Mouse (Mus musculus) heart, embryonic 13.5 days (tissue): ENCODE data around the gene Lnx2. TPM values are rescaled to one million over a fixed set of nuclear protein-coding genes. Genes with fewer than 3 reads are reported as not detected.
A peak's percentile ranks its signal among the peaks of the same experiment; 100 is the strongest.

ENCODE experiments used
- ATAC-seq: fragments of 200-750 bp; cut with Nextera tagmentation; 2 replicates; pipeline ENCODE4 v1.8.0; 2017; ENCODE audit warnings: moderate TSS enrichment; ENCODE audit not compliant: insufficient number of reproducible peaks, low FRiP score, low TSS enrichment; ENCODE audit errors: extremely low read depth
- H3K27ac ChIP-seq: fragments of 300-500 bp; sonication (generic); replicated peaks from 2 replicates; pipeline ENCODE4 v1.5.1; 2015; ENCODE audit warnings: moderate library complexity, mild to moderate bottlenecking, inconsistent platforms
- H3K27me3 ChIP-seq: fragments of 300-500 bp; sonication (generic); replicated peaks from 2 replicates; pipeline ENCODE4 v1.6.1; 2015; ENCODE audit warnings: mild to moderate bottlenecking, inconsistent platforms
- H3K36me3 ChIP-seq: fragments of 300-500 bp; sonication (generic); 2 replicates; pipeline ENCODE4 v1.6.1; 2015; ENCODE audit warnings: mild to moderate bottlenecking, inconsistent platforms
- H3K4me1 ChIP-seq: fragments of 300-500 bp; sonication (generic); 2 replicates; pipeline ENCODE4 v1.6.1; 2015; ENCODE audit warnings: inconsistent platforms
- H3K4me2 ChIP-seq: fragments of 300-500 bp; sonication (generic); 2 replicates; pipeline ENCODE4 v1.6.1; 2015; ENCODE audit warnings: inconsistent platforms, mild to moderate bottlenecking, moderate library complexity
- H3K4me3 ChIP-seq: fragments of 300-500 bp; sonication (generic); 2 replicates; pipeline ENCODE4 v1.5.1; 2015; ENCODE audit warnings: moderate library complexity, mild to moderate bottlenecking, inconsistent platforms
- H3K9ac ChIP-seq: fragments of 300-500 bp; sonication (generic); 2 replicates; pipeline ENCODE4 v1.6.1; 2015; ENCODE audit warnings: inconsistent platforms, mild to moderate bottlenecking, moderate library complexity
- H3K9me3 ChIP-seq: fragments of 300-500 bp; sonication (generic); 2 replicates; pipeline ENCODE4 v1.6.1; 2016; ENCODE audit warnings: inconsistent platforms
- WGBS: fragments of 180-500 bp; shearing (Covaris S2); methylation state at CpG from one replicate; pipeline ENCODE4 v1.1.7; 2015; ENCODE audit warnings: mixed read lengths; 5-methylcytosine and 5-hydroxymethylcytosine counted together
- polyA plus RNA-seq: library from polyadenylated mRNA; unstranded; fragments of >200 nt; fragmentation: Nextera tagmentation; extraction: Ambion mirVana; gene quantifications from 2 replicates; pipeline ENCODE4 v1.2.1, GENCODE M21; 2015

The Lnx2 gene
- 10.3 and 10.8 TPM in 2 replicates for polyA plus RNA-seq

DNA sequence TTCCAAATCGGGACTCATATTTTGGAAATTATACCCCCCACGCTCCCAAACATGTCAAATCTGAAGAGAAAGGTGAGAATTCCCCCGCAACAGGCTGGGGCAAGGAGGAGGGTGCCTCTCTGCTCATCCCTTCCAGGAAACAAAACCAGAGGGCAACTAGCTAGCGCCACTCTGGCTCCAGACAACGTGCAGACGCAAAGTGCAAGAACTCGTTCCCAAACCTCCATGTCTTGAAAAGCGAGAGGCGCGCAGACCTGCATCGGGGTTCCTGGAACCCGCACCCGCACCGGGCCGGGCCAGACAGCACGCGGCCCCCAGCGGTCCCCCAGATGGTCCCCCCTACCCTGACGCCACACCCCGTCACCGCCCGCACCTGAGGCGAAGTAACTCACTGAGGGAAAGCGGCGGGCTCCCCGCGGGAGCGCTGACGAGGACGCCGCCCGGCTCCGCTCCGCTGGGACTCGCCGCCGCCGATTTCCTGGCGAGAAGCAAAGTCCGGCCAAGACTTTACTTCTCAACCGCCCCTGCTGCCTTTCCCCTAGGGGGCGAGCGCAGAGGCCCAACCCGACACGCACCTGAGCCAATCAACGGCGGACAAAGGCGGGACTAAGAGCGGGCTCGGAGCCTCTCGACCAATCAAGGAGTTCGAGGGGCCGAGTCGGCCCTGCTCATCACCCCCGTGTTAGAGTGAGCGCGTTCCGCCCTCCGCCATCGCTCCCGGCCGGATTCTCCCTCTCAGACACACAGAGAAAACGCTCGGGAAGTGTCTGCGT lies at the start of gene Lnx2:
Gene Lnx2 (minus strand): TSS at position 561 of the 773 bp plus-strand sequence.
- peaks cover 15% of the 10 kb centered on the region for H3K36me3 ChIP-seq
- peaks cover 52% of the 10 kb centered on the region for H3K4me1 ChIP-seq
- no peaks in the 10 kb centered on the region for H3K9me3 ChIP-seq
- H3K4me3 ChIP-seq, result peak within 1 kb of the TSS; percentile 77
- peak within 1 kb of the TSS; percentile 92 for H3K9ac ChIP-seq
- peak; percentile 93 for ATAC-seq
- H3K27ac ChIP-seq, result peak within 1 kb of the TSS; percentile 97
- peak within 1 kb of the TSS; percentile 97 for H3K4me2 ChIP-seq
- no peaks in the 10 kb centered on the region for H3K27me3 ChIP-seq
- WGBS, result under 1% methylated on average over 65 of the region's 65 CpGs

DNA sequence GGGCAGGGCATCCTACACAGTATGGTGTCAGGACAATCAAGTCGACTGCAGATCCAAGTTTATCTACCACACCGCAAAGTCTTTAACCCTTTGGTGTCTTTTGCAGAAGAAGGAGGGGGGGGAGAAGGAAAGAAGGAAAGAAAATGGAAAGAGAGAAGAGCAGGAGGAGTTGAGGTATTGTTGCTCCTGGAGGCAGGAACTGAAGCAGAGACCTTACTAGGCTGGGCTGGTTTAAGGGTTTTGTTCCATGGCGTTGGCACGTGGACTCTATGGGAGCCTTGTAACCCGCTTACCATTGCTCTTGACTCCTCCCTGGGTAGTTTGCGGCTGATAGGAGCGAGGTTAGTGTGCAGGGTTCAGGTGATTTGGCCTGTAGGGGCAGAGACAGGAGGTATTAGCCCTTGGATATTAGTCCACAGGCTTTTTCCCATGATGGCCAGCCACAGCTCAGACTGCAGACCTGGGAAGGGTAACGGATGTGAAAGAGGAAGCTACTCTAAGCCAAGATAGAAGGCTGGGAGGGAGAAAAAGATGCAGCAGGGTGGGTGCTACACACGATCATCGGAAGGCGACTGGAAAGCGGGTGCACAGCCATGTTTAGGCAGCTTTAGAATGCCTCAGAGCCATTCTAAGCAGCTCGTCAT lies 49.3 kb upstream of the Lnx2 start:
- no peak for ATAC-seq
- no peak overlapping the region for H3K9ac ChIP-seq
- no peak overlapping the region for H3K4me2 ChIP-seq
- H3K36me3 ChIP-seq, result no peaks in the 10 kb centered on the region
- H3K4me3 ChIP-seq, result no peak overlapping the region
- H3K4me1 ChIP-seq, result no peaks in the 10 kb centered on the region
- no peaks in the 10 kb centered on the region for H3K27me3 ChIP-seq
- no peak overlapping the region for H3K27ac ChIP-seq
- peaks cover 7% of the 10 kb centered on the region for H3K9me3 ChIP-seq
- 77% methylated on average over 13 of the region's 13 CpGs for WGBS

DNA sequence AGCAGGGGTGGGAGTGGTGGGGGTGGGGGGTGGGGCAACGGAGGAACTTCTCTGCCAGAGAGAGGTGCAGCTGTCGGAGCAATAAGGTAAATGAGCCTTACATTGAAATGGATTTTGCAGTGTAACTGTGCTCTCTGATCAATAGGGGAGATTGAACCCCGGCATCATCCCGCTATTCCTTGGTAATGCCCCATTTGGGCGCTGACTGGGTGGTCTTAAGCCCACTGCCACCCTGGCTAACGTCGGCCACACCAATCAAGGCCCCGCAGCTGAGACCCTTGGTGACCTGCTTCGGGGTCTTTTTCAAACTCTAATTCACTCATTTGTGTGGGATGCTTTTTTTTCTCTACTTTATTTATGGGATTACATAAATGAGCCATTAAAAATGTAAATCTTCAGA lies 48.4 kb upstream of the Lnx2 start:
- Histone ChIP-seq H3K4me2 (no peak overlapping the region), H3K4me3 (no peak overlapping the region), H3K9ac (no peak overlapping the region), H3K27ac (no peak overlapping the region), H3K36me3 (no peaks in the 10 kb centered on the region), H3K9me3 (peaks cover 7% of the 10 kb centered on the region), H3K4me1 (no peaks in the 10 kb centered on the region), H3K27me3 (no peaks in the 10 kb centered on the region)
- 65% methylated on average over 9 of the region's 9 CpGs for WGBS
- no peak for ATAC-seq

DNA sequence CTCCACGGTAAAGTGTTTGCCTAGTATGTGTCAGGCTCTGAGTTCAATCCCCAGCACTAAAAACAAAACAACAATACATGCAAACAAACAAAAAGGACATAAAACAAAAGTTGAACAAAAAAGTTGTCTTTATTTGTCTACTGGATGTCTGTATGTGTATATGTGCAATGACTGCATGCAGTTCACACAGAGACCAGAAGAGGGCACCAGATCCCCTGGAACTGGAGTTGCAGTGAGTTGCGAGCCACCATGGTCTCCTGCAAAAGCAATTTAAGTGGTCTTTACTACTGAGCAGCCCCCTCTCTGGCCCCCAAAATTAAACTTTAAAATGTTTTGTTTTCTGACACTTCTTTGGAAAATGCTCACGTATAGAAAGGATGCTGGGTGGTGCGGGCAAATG lies 44.8 kb upstream of the Lnx2 start:
- Histone ChIP-seq H3K36me3 (no peaks in the 10 kb centered on the region), H3K4me2 (no peak overlapping the region), H3K9ac (no peak overlapping the region), H3K27me3 (no peaks in the 10 kb centered on the region), H3K4me3 (no peak overlapping the region), H3K9me3 (peaks cover 11% of the 10 kb centered on the region), H3K4me1 (no peaks in the 10 kb centered on the region), H3K27ac (no peak overlapping the region)
- no peak for ATAC-seq
- 90% methylated on average over 4 of the region's 4 CpGs for WGBS

DNA sequence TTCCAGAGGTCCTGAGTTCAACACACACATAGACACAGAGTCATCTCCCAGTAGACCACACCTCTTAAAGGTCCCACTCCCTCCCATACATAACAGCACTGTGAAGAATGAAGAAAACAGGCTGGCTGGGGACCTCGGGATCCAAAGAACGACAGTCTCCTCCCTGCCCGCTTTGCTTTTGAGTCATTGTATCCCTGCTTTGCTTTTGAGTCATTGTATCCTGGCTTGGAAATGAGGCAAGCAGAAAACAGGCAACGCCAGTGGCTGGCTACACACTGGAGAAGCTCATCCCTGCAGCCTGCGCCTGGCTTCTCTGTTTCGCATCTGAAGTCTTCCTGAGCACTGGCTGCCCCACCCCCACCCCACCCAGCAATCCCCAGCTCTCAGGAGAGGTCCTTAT lies 40.6 kb upstream of the Lnx2 start:
- Histone ChIP-seq H3K4me2 (no peak overlapping the region), H3K9me3 (peaks cover 17% of the 10 kb centered on the region), H3K27ac (no peak overlapping the region), H3K9ac (no peak overlapping the region), H3K4me3 (no peak overlapping the region), H3K36me3 (peaks cover 15% of the 10 kb centered on the region), H3K27me3 (no peaks in the 10 kb centered on the region), H3K4me1 (no peaks in the 10 kb centered on the region)
- ATAC-seq, result no peak
- WGBS, result 34% methylated on average over 6 of the region's 6 CpGs

DNA sequence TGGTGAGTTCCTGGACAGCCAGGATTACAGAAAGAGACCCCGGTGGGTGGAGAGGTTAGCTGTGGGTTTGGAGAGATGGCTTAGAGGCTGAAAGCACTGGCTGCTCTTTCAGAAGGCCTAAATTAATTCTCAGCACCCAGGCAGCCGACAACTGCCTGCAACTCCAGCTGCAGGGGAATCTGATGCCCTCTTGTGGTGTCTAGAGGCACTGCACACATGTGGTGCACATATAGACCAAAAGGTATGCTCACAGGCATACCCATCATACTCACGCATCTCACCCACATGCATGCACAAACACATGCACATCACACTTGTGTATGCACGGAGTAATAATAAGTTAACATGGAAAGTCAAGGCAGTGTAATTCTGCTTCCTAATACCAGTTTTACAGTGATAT lies 39.2 kb upstream of the Lnx2 start:
- no peak overlapping the region for H3K9ac ChIP-seq
- H3K27me3 ChIP-seq, result no peaks in the 10 kb centered on the region
- no peak overlapping the region for H3K27ac ChIP-seq
- no peak for ATAC-seq
- no peak overlapping the region for H3K4me3 ChIP-seq
- H3K36me3 ChIP-seq, result peaks cover 25% of the 10 kb centered on the region
- H3K4me1 ChIP-seq, result no peaks in the 10 kb centered on the region
- WGBS, result 93% methylated on average over 4 of the region's 4 CpGs
- no peak overlapping the region for H3K4me2 ChIP-seq
- H3K9me3 ChIP-seq, result peaks cover 17% of the 10 kb centered on the region; the same call in 1 of the 2 replicates

DNA sequence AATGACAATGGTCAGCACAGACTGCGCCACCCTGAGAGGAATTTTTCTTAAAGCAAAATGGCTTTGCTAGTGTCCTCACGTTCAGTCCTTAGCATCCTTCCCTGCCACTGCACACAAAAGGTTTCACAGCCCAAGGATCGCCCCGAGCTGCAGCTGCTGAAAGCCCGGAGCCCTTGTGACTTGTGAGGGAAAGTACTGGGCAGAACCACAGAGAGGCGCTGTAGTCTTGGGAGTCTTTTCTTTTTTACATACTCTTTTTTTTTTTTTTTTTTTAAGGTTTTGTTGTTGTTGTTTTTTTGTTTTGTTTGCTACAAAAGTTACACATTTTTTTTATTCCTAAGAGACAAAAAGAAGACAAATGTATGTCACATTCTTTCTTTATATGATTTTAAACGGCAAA lies 38.4 kb upstream of the Lnx2 start:
- Histone ChIP-seq H3K9me3 (peaks cover 17% of the 10 kb centered on the region; the same call in 1 of the 2 replicates), H3K9ac (no peak overlapping the region), H3K4me3 (no peak overlapping the region), H3K27me3 (no peaks in the 10 kb centered on the region), H3K27ac (no peak overlapping the region), H3K4me2 (no peak overlapping the region), H3K36me3 (peaks cover 33% of the 10 kb centered on the region), H3K4me1 (no peaks in the 10 kb centered on the region)
- no peak for ATAC-seq
- 79% methylated on average over 7 of the region's 7 CpGs for WGBS

DNA sequence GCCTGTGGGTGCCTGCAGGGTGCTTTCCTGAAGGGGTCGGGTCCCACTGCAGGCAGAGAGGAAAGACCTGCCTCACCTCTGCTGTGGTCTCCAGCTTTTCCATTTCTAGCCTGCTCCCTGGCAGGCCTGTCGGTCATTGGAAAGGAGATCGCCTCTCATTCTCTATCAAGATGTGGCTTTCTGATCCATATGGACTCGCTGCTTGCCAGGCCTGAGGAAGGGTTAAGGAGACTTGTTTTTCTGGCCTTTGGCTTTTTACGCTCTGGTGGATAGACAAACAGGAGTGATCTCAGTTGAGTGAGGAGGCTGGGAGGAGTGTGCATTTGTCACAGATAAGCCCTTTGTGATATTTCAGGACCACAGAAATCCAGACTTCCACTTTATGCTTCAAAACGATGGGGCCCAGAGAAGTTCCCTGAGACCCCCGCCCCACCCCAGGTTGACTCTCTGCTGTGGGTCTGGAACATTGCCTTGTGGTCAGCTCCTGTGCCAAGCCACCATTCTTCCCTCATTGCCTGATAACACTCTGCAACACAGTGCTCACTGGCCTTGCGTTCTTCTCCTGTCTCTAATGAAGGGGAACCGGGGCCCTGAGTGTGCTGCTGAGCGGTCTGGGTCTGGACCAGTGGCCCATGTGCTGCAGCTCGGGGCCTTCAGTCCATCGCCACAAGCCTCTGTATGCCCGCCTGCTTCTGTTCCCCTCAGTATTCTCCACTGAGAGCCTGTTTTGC lies 32.6 kb upstream of the Lnx2 start:
- Histone ChIP-seq H3K9me3 (0 out of 2 replicates have a peak, but pooled peaks cover 6% of the 10 kb centered on the region), H3K9ac (no peak overlapping the region), H3K4me1 (no peaks in the 10 kb centered on the region), H3K27me3 (no peaks in the 10 kb centered on the region), H3K36me3 (peaks cover 88% of the 10 kb centered on the region), H3K27ac (no peak overlapping the region), H3K4me3 (no peak overlapping the region), H3K4me2 (no peak overlapping the region)
- WGBS, result 82% methylated on average over 13 of the region's 13 CpGs
- no peak for ATAC-seq

DNA sequence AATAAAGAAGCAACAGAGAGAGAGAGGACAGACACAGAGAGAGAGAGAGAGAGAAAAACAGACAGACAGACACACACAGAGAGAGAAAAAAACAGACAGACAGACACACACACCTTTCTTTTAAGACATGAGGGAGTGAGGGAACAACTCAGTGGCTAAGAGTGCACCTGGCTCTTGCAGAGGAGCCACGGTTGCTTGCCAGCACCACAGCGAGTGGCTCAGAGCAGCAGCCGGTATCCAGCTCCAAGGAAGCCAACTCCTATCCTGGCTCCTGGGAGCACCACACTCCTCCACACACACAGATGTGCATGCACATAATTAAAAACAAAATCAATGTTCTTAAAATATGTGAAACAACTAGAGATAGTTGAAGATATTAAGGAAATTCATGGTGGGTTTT lies 30.9 kb upstream of the Lnx2 start:
- H3K27me3 ChIP-seq, result no peaks in the 10 kb centered on the region
- H3K27ac ChIP-seq, result no peak overlapping the region
- no peak overlapping the region for H3K4me2 ChIP-seq
- H3K9ac ChIP-seq, result no peak overlapping the region
- 92% methylated on average over 3 of the region's 3 CpGs for WGBS
- H3K4me3 ChIP-seq, result no peak overlapping the region
- no peaks in the 10 kb centered on the region for H3K4me1 ChIP-seq
- ATAC-seq, result no peak
- H3K36me3 ChIP-seq, result peaks cover 91% of the 10 kb centered on the region
- H3K9me3 ChIP-seq, result 0 out of 2 replicates have a peak, but pooled peaks cover 6% of the 10 kb centered on the region

DNA sequence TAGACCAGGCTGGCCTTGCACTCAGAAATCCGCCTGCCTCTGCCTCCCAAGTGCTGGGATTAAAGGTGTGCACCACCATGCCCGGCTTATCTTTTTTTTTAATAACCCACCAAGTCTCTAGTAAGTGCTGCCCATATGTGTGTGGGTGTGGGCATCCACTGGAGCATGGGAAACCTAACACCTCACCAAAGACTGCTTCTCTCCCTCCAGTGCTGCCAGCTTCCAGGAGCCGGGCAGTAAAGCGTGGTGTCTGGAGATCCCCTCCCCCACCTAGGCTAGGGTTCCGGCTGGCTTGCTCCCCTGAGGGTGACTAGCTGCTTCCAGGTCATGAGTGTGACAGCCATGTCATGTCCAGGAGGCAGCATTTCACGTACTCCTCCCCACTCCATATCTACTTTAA lies 25.9 kb upstream of the Lnx2 start:
- Histone ChIP-seq H3K9ac (no peak overlapping the region), H3K4me1 (no peaks in the 10 kb centered on the region), H3K36me3 (peaks cover 75% of the 10 kb centered on the region), H3K27me3 (no peaks in the 10 kb centered on the region), H3K27ac (no peak overlapping the region), H3K4me3 (no peak overlapping the region), H3K4me2 (no peak overlapping the region), H3K9me3 (no peaks in the 10 kb centered on the region)
- WGBS, result 85% methylated on average over 6 of the region's 6 CpGs
- ATAC-seq, result no peak

DNA sequence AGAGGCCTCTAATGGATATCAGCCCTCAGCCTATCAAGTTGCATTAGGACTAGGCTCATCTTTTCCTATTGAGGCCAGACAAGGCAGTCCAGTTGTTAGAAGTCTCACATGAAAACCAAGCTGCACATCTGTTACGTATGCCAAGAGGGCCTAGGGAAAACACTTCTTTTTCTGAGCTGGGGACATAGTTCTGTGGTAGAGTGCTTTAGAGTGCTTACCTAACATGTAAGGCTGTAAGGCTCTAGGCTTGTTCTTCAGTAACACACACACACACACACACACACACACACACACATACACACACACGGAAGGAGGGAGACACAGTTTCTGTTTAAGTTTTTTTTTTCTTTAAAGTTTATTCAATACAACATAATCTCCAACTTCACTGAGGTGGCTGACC lies 23.8 kb upstream of the Lnx2 start:
- Histone ChIP-seq H3K27ac (no peak overlapping the region), H3K36me3 (peaks cover 65% of the 10 kb centered on the region), H3K9ac (no peak overlapping the region), H3K9me3 (no peaks in the 10 kb centered on the region), H3K4me2 (no peak overlapping the region), H3K4me1 (no peaks in the 10 kb centered on the region), H3K27me3 (no peaks in the 10 kb centered on the region), H3K4me3 (no peak overlapping the region)
- ATAC-seq, result no peak
- WGBS, result 76% methylated on average over 2 of the region's 2 CpGs
